Mouse (Mus musculus) ES-CJ7 (cell line): Measurements from ENCODE around the gene Nme1.
A peak's percentile ranks its signal among the peaks of the same experiment; 100 is the strongest.

Experiments used
- DNase-seq: peaks from one replicate; pipeline ENCODE4 v3.0.0; 2011; ENCODE audit warnings: low read depth, low spot score

Gene Nme1

GRCm38 (mm10) chr11:93968005-93968847 lies at the start of gene Nme1, which contains the start of gene Gm20390:
Gene Nme1, minus strand, starts transcription at chr11:93968521.
Gene Gm20390, minus strand, starts transcription at chr11:93968293.
- peak; percentile 98 for DNase-seq

GRCm38 (mm10) chr11:94003346-94003745 lies 35.0 kb upstream of the Nme1 start:
- no peak for DNase-seq

GRCm38 (mm10) chr11:93999276-93999675 lies 31.0 kb upstream of the Nme1 start:
- DNase-seq: no peak

GRCm38 (mm10) chr11:93997141-93997775 lies 28.9 kb upstream of the Nme1 start:
- DNase-seq: peak; percentile 44

GRCm38 (mm10) chr11:93996306-93997140 lies 28.2 kb upstream of the Nme1 start:
- DNase-seq: peak; percentile 18

DNA sequence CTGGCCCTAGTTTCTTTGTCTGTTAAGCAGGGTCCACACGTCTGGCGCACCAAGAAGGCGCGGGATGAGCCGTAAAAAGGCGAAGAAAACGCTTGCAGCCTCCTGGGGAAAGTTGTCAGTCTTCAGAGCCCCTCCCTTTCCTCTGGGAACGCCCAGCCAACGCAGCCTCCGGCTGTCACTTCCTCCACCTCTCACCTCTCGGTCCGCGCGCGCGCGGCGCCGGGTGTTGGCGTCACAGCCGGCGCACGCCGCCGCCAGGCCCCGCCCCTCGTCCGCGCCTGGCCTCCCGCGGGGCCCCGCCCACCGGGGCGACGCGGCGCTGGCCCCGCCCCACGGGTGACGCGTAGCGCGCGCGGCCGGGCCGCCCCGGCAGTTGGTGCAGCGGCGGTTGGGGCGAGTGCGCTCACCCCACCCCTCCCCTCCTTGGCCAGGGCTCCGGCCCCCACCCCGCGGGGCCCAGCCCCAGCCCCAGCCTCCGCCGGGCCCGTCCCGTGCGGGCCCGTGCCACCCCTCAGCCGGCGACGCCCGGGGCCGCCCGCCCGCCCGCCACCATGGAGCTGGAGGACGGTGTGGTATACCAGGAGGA lies 27.5 kb upstream of the Nme1 start, which contains the start of gene Spag9:
Gene Spag9, plus strand, starts transcription at position 372 of the 586 bp plus-strand sequence.
- DNase-seq: peak; percentile 93

- DNase-seq: peak; percentile 76
Observed at GRCm38 (mm10) chr11:93995111-93995719, 26.9 kb upstream of the Nme1 start.

GRCm38 (mm10) chr11:93994531-93994930 lies 26.2 kb upstream of the Nme1 start:
- DNase-seq: no peak

- DNase-seq: no peak
Observed at GRCm38 (mm10) chr11:93988328-93989062, 20.2 kb upstream of the Nme1 start.

- DNase-seq: no peak
Observed at GRCm38 (mm10) chr11:93987625-93988327, 19.5 kb upstream of the Nme1 start.

DNA sequence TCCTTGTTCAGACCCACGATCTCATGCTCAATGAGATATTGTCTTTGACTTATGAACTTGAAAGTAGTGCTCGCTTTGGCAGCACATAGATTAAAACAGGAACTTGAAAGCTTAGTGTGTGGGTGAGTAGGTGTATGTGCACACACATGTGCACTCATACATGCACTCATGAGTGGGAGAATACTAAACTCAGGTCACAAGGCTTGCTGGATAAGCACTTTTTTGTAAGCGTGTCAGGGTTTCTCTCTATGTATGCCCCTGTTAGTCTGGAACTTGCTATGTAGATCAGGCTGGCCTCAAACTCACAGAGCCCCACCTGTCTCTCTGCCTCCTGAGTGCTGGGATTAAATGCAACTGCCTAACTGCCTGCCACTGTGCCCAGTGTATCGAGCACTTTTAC lies 18.7 kb upstream of the Nme1 start:
- DNase-seq: no peak

DNA sequence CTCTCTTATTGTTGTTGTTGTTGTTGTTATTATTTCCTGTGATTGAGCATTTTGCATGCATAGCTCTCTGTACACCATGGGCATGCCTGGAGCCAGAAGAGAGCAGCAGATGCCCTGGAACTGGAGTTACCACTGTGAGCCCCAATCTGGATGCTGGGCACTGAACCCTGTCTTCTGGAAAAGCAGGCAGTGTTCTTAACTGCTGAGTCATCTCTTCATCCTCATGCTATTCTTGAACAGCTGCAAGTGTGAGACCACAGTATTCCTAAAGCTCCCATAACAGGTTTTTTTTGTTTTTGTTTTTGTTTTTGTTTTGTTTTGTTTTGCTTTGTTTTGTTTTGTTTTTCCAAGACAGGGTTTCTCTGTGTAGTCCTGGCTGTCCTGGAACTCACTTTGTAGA lies 18.0 kb upstream of the Nme1 start:
- DNase-seq: no peak

GRCm38 (mm10) chr11:93985265-93985664 lies 16.9 kb upstream of the Nme1 start:
- DNase-seq: no peak

- DNase-seq: no peak
Observed at GRCm38 (mm10) chr11:93984619-93985018, 16.3 kb upstream of the Nme1 start.

GRCm38 (mm10) chr11:93979502-93980049 lies 11.3 kb upstream of the Nme1 start:
- no peak for DNase-seq

GRCm38 (mm10) chr11:93972951-93973350 lies 4.6 kb upstream of the Nme1 start:
- peak; percentile 69 for DNase-seq

DNA sequence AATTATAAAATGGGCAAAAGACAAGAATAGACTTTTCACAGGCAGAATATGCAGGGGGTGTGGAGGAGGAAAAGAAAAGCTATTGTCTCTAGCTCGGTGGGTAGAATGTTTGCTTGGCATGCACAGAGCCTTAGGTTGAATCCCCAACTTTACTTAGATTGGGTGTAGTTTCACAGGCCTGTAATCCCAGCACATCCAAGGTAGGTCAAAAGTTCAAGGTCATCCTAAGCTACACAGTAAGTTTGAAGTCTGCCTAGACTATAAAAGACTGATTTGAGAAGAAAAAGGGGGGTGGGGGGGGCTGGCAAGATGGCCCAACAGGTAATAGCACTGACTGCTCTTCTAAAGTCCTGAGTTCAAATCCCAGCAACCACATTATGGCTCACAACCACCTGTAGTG lies 1.5 kb upstream of the Nme1 start:
- DNase-seq: peak; percentile 59

DNA sequence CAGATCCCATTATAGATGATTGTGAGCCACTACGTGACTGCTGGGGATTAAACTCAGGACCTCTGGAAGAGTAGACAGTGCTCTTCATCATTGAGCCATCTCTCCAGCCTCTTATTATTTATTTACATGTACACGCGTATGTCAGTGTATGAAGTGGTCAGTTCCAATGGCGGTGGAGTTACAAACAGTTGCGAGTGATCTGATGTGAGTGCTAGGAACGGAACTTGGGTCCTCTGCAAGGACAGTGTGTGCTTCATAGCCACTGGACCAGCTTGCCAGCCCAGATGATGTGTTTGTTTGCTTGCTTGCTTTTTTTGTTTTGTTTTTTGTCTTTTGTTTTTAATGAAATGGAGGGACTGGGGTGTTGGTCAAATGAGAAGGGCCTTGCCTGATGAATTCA lies 850 bp upstream of the Nme1 start:
- no peak for DNase-seq

DNA sequence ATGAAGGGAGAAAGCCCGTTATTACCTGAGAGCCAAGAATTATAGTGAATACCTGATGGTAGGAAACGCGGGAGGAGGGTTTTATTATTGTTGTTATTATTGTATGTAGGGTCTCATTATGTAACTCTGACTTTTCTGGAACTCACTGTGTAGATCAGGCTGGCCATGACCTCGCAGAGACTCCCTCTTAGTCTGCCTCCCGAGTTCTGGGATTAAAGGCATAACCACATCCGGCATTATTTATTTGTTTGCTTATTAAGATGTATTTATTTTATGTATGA lies 467 bp upstream of the Nme1 start:
- DNase-seq: no peak

- no peak for DNase-seq
Observed at GRCm38 (mm10) chr11:93967381-93967780, 940 bp downstream of the Nme1 start.
